Mouse (Mus musculus): ENCODE measurements around the gene Gm6525.

- no peak for TF ChIP-seq CTCF (IDR thresholded peaks at IDR 0.05; ENCODE audit: extremely low read depth, insufficient read depth, insufficient read length, insufficient replicate concordance)
- no peak for TF ChIP-seq POLR2A (IDR thresholded peaks at IDR 0.05; ENCODE audit: low read depth, low read length)
Observed at GRCm38 (mm10) chr3:84127431-84127830, 46.5 kb upstream of the Gm6525 start.
